Mouse (Mus musculus) stomach, postnatal 0 days (tissue): ENCODE measurements around the gene Ikzf3. TPM values are rescaled to one million over a fixed set of nuclear protein-coding genes. Genes with fewer than 3 reads are reported as not detected.

Experiments used
- ATAC-seq: fragments of 200-750 bp; cut with Nextera tagmentation; 2 replicates; pipeline ENCODE4 v1.8.0; 2017; ENCODE audit not compliant: low FRiP score, low TSS enrichment
- DNase-seq: peaks from one replicate; pipeline ENCODE4 v3.0.0-alpha.2; 2016; ENCODE audit warnings: low spot score
- H3K27ac ChIP-seq: fragments of 300-500 bp; sonication (generic); replicated peaks from 2 replicates; pipeline ENCODE4 v1.5.1; 2014; ENCODE audit warnings: mild to moderate bottlenecking, control low read depth
- H3K27me3 ChIP-seq: fragments of 300-500 bp; sonication (generic); 2 replicates; pipeline ENCODE4 v1.6.1; 2014; ENCODE audit warnings: low read length; ENCODE audit not compliant: control insufficient read depth, insufficient read depth
- H3K36me3 ChIP-seq: fragments of 300-500 bp; sonication (generic); 2 replicates; pipeline ENCODE4 v1.6.1; 2014; ENCODE audit warnings: low read length, mixed read lengths; ENCODE audit not compliant: control insufficient read depth, insufficient read depth
- H3K4me1 ChIP-seq: fragments of 300-500 bp; sonication (generic); replicated peaks from 2 replicates; pipeline ENCODE4 v1.6.1; 2014; ENCODE audit warnings: antibody characterized with exemption; ENCODE audit not compliant: control insufficient read depth, insufficient read depth
- H3K4me2 ChIP-seq: fragments of 300-500 bp; sonication (generic); replicated peaks from 2 replicates; pipeline ENCODE4 v1.6.1; 2014; ENCODE audit warnings: low read depth, mild to moderate bottlenecking, control low read depth, moderate library complexity
- H3K4me3 ChIP-seq: fragments of 300-500 bp; sonication (generic); 2 replicates; pipeline ENCODE4 v1.5.1; 2014; ENCODE audit warnings: low read depth, low read length, control low read depth
- H3K9ac ChIP-seq: fragments of 300-500 bp; sonication (generic); 2 replicates; pipeline ENCODE4 v1.6.1; 2014; ENCODE audit warnings: mild to moderate bottlenecking, low read length, control low read depth, mixed read lengths
- H3K9me3 ChIP-seq: fragments of 300-500 bp; sonication (generic); 2 replicates; pipeline ENCODE4 v1.6.1; 2016; ENCODE audit warnings: low read length; ENCODE audit not compliant: control insufficient read depth
- CTCF ChIP-seq: IDR thresholded peaks from 2 replicates; pipeline ENCODE4 v1.5.1; 2016; ENCODE audit warnings: antibody characterized with exemption, low read depth, mild to moderate bottlenecking, moderate library complexity
- EP300 ChIP-seq: optimal IDR thresholded peaks from 2 replicates; pipeline ENCODE3; 2016; ENCODE audit warnings: antibody characterized with exemption
- WGBS: fragments of 180-500 bp; shearing (Covaris S2); extraction: QIAGEN DNeasy Blood & Tissue Kit; methylation state at CpG from one replicate; pipeline ENCODE4 v1.1.7; 2014; 5-methylcytosine and 5-hydroxymethylcytosine counted together
- polyA plus RNA-seq: library from polyadenylated mRNA; unstranded; fragments of >200 nt; fragmentation: Nextera tagmentation; extraction: Ambion mirVana; gene quantifications from 2 replicates; pipeline ENCODE4 v1.2.1, GENCODE M21; 2015

Ikzf3 gene
- polyA plus RNA-seq, 1 experiment from 2014 or later: 0.15 TPM

GRCm38 (mm10) chr11:98549363-98549762 lies 3.5 kb upstream of the Ikzf3 start:
- H3K36me3 ChIP-seq: no peaks in the 10 kb centered on the region
- no peak overlapping the region for H3K4me3 ChIP-seq
- WGBS: 65% methylated on average over 4 of the region's 4 CpGs
- H3K4me1 ChIP-seq: no peaks in the 10 kb centered on the region
- DNase-seq (no peak), ATAC-seq (no peak)
- H3K27me3 ChIP-seq: peaks cover 8% of the 10 kb centered on the region
- H3K9ac ChIP-seq: no peak overlapping the region
- no peak overlapping the region for H3K27ac ChIP-seq
- H3K4me2 ChIP-seq: no peak overlapping the region
- no peaks in the 10 kb centered on the region for H3K9me3 ChIP-seq
- TF ChIP-seq CTCF (peak; percentile 43; the same call in 1 of the 2 replicates), EP300 (no peak)

- Histone ChIP-seq H3K4me2 (no peak overlapping the region), H3K4me1 (no peaks in the 10 kb centered on the region), H3K9ac (no peak overlapping the region), H3K27me3 (peaks cover 12% of the 10 kb centered on the region), H3K36me3 (no peaks in the 10 kb centered on the region), H3K4me3 (no peak overlapping the region), H3K9me3 (no peaks in the 10 kb centered on the region), H3K27ac (no peak overlapping the region)
- no peak for TF ChIP-seq CTCF
- no peak for TF ChIP-seq EP300
- WGBS: 49% methylated on average over 3 of the region's 3 CpGs
- DNase-seq (no peak), ATAC-seq (no peak)
These were observed 1.5 kb upstream of the Ikzf3 start for GRCm38 (mm10) chr11:98547308-98547693.

GRCm38 (mm10) chr11:98546529-98547307 lies 887 bp upstream of the Ikzf3 start:
- ATAC-seq (no peak), DNase-seq (no peak)
- H3K4me1 ChIP-seq: no peaks in the 10 kb centered on the region
- peaks cover 12% of the 10 kb centered on the region for H3K27me3 ChIP-seq
- TF ChIP-seq CTCF (no peak), EP300 (no peak)
- H3K36me3 ChIP-seq: no peaks in the 10 kb centered on the region
- WGBS: 38% methylated on average over 12 of the region's 12 CpGs
- H3K9ac ChIP-seq: no peak overlapping the region
- no peaks in the 10 kb centered on the region for H3K9me3 ChIP-seq
- no peak overlapping the region for H3K4me2 ChIP-seq
- no peak overlapping the region for H3K27ac ChIP-seq
- H3K4me3 ChIP-seq: no peak overlapping the region

- H3K9ac ChIP-seq: no peak overlapping the region
- no peaks in the 10 kb centered on the region for H3K4me1 ChIP-seq
- DNase-seq (no peak), ATAC-seq (no peak)
- TF ChIP-seq EP300 (no peak), CTCF (no peak)
- H3K4me3 ChIP-seq: peak overlapping the region; percentile 41
- H3K27ac ChIP-seq: no peak overlapping the region
- H3K27me3 ChIP-seq: peaks cover 9% of the 10 kb centered on the region
- 6% methylated on average over 16 of the region's 16 CpGs for whole genome bisulfite sequencing
- peak overlapping the region; percentile 69 for H3K4me2 ChIP-seq
- H3K9me3 ChIP-seq: no peaks in the 10 kb centered on the region
- no peaks in the 10 kb centered on the region for H3K36me3 ChIP-seq
These were observed 747 bp downstream of the Ikzf3 start for GRCm38 (mm10) chr11:98544890-98545677.

- ATAC-seq (no peak), DNase-seq (no peak)
- H3K9me3 ChIP-seq: no peaks in the 10 kb centered on the region
- no peaks in the 10 kb centered on the region for H3K36me3 ChIP-seq
- TF ChIP-seq CTCF (no peak), EP300 (no peak)
- H3K4me2 ChIP-seq: no peak overlapping the region
- peaks cover 9% of the 10 kb centered on the region for H3K27me3 ChIP-seq
- no peaks in the 10 kb centered on the region for H3K4me1 ChIP-seq
- WGBS: 81% methylated on average over 1 of the region's 1 CpGs
- H3K27ac ChIP-seq: no peak overlapping the region
- no peak overlapping the region for H3K9ac ChIP-seq
- H3K4me3 ChIP-seq: no peak overlapping the region
These were observed 2.4 kb downstream of the Ikzf3 start for GRCm38 (mm10) chr11:98543414-98543813.

GRCm38 (mm10) chr11:98542553-98542952 lies 3.3 kb downstream of the Ikzf3 start:
- Histone ChIP-seq H3K4me1 (no peaks in the 10 kb centered on the region), H3K9ac (no peak overlapping the region), H3K27ac (no peak overlapping the region), H3K27me3 (peaks cover 9% of the 10 kb centered on the region), H3K4me3 (no peak overlapping the region), H3K9me3 (no peaks in the 10 kb centered on the region), H3K4me2 (no peak overlapping the region), H3K36me3 (no peaks in the 10 kb centered on the region)
- DNase-seq (no peak), ATAC-seq (no peak)
- no peak for TF ChIP-seq EP300
- no peak for TF ChIP-seq CTCF
- WGBS: 67% methylated on average over 8 of the region's 8 CpGs
